Mouse (Mus musculus) stomach, embryonic 16.5 days (tissue): Measurements from ENCODE around the gene Zc3h12a. TPM values are rescaled to one million over a fixed set of nuclear protein-coding genes. Genes with fewer than 3 reads are reported as not detected.
A peak's percentile ranks its signal among the peaks of the same experiment; 100 is the strongest.

Source experiments
- ATAC-seq: fragments of 200-750 bp; cut with Nextera tagmentation; 2 replicates; pipeline ENCODE4 v1.8.0; 2017; ENCODE audit warnings: moderate number of reproducible peaks, moderate TSS enrichment; ENCODE audit not compliant: insufficient read depth, low FRiP score
- H3K27ac ChIP-seq: fragments of 300-500 bp; sonication (generic); 2 replicates; pipeline ENCODE4 v1.5.1; 2014; ENCODE audit warnings: low read length
- H3K27me3 ChIP-seq: fragments of 300-500 bp; sonication (generic); 2 replicates; pipeline ENCODE4 v1.6.1; 2014; ENCODE audit warnings: low read length, control low read depth, mixed read lengths; ENCODE audit not compliant: control insufficient read depth, insufficient read depth
- H3K36me3 ChIP-seq: fragments of 300-500 bp; sonication (generic); 2 replicates; pipeline ENCODE4 v1.6.1; 2014; ENCODE audit warnings: low read length; ENCODE audit not compliant: control insufficient read depth, insufficient read depth
- H3K4me1 ChIP-seq: fragments of 300-500 bp; sonication (generic); 2 replicates; pipeline ENCODE4 v1.6.1; 2014; ENCODE audit warnings: low read length, control low read depth, mixed read lengths; ENCODE audit not compliant: control insufficient read depth, insufficient read depth
- H3K4me2 ChIP-seq: fragments of 300-500 bp; sonication (generic); 2 replicates; pipeline ENCODE4 v1.6.1; 2014; ENCODE audit warnings: low read depth, low read length, mixed read lengths
- H3K4me3 ChIP-seq: fragments of 300-500 bp; sonication (generic); replicated peaks from 2 replicates; pipeline ENCODE4 v1.5.1; 2014; ENCODE audit warnings: mild to moderate bottlenecking, low read length
- H3K9ac ChIP-seq: fragments of 300-500 bp; sonication (generic); 2 replicates; pipeline ENCODE4 v1.6.1; 2014; ENCODE audit warnings: low read length
- H3K9me3 ChIP-seq: fragments of 300-500 bp; sonication (generic); replicated peaks from 2 replicates; pipeline ENCODE4 v1.6.1; 2016; ENCODE audit warnings: low read length, control low read depth; ENCODE audit not compliant: control insufficient read depth
- WGBS: fragments of 180-500 bp; shearing (Covaris S2); extraction: QIAGEN DNeasy Blood & Tissue Kit; methylation state at CpG from one replicate; pipeline ENCODE4 v1.1.7; 2014; 5-methylcytosine and 5-hydroxymethylcytosine counted together
- polyA plus RNA-seq: library from polyadenylated mRNA; unstranded; fragments of >200 nt; fragmentation: Nextera tagmentation; extraction: Ambion mirVana; gene quantifications from 2 replicates; pipeline ENCODE4 v1.2.1, GENCODE M21; 2015

Gene Zc3h12a
- polyA plus RNA-seq, 1 experiment from 2014 or later, result 1.6 TPM

DNA sequence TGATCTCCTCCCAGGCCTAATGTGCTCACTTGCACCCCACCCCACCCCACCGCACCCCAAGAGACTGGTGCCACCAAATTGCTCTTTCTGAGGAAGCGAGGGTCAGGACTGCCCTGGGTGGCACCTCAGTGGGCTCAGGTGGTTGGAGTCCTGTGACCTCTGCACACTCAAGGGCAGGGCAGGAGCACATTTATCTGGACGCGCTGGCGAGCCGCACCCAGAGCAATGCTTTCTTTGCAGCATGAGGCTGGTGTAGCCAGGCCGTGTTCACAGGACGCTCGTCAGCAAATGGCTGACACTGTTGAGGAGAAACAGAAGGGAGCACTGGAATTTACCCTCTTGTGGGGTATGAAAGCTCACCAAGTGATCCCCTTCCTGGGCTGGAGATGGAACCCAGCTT lies 22.3 kb downstream of the Zc3h12a start:
- Histone ChIP-seq H3K4me1 (no peaks in the 10 kb centered on the region), H3K9me3 (no peaks in the 10 kb centered on the region), H3K27ac (no peak overlapping the region), H3K36me3 (0 out of 2 replicates have a peak, but pooled peaks cover 4% of the 10 kb centered on the region), H3K4me3 (no peak overlapping the region), H3K9ac (no peak overlapping the region), H3K27me3 (no peaks in the 10 kb centered on the region), H3K4me2 (no peak overlapping the region)
- no peak for ATAC-seq
- WGBS, result 82% methylated on average over 9 of the region's 9 CpGs

GRCm38 (mm10) chr4:125101334-125101733 lies 26.3 kb downstream of the Zc3h12a start:
- Histone ChIP-seq H3K27ac (no peak overlapping the region), H3K9ac (no peak overlapping the region), H3K4me3 (no peak overlapping the region), H3K27me3 (no peaks in the 10 kb centered on the region), H3K4me2 (no peak overlapping the region), H3K4me1 (no peaks in the 10 kb centered on the region), H3K9me3 (no peaks in the 10 kb centered on the region), H3K36me3 (0 out of 2 replicates have a peak, but pooled peaks cover 4% of the 10 kb centered on the region)
- no peak for ATAC-seq
- WGBS, result 77% methylated on average over 13 of the region's 13 CpGs

DNA sequence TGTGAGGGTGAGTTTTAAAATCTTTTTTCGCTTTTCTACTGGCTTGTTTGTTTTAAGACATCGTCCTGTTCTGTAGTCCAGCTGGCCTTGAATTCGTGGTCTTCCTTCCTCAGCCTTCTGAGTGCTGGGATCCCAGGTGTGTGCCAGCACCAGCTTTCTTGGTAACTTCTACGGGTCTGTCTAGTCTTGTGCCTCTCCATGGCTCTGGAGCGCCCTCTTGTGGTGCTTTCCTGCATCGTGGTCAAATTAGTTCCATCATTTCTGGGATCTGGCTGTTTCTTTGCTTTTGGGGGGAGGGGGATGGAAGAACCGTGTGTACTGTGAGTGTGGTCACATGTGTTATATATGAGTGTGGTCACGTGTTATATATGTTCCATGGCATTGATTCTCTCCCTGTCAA lies 28.2 kb downstream of the Zc3h12a start:
- ATAC-seq, result peak; percentile 58; the same call in 1 of the 2 replicates
- H3K4me2 ChIP-seq, result no peak overlapping the region
- no peaks in the 10 kb centered on the region for H3K9me3 ChIP-seq
- no peak overlapping the region for H3K4me3 ChIP-seq
- 5% methylated on average over 8 of the region's 8 CpGs for WGBS
- H3K4me1 ChIP-seq, result no peaks in the 10 kb centered on the region
- H3K9ac ChIP-seq, result no peak overlapping the region
- H3K27ac ChIP-seq, result no peak overlapping the region
- no peaks in the 10 kb centered on the region for H3K27me3 ChIP-seq
- H3K36me3 ChIP-seq, result no peaks in the 10 kb centered on the region

DNA sequence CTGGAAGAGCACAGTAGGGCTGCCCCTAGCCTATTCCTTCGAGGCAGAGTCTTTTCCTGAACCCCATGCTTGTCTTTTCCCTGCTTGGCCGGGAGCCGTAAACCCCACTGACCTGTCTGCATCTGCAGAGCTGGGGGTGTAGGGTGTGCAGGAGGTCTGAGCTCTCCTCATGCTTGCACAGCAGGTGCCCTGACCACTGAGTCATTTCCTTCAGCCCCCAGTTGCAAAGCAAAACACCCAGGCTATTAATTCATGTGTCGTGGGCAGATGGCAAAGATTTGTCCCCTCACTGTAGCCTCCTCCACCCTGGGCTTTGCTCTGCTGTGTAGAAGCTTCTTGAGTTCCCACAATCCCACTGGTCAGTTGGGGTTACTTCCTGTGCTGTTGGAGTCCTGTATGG lies 30.2 kb downstream of the Zc3h12a start:
- 83% methylated on average over 4 of the region's 4 CpGs for WGBS
- no peaks in the 10 kb centered on the region for H3K36me3 ChIP-seq
- H3K9me3 ChIP-seq, result no peaks in the 10 kb centered on the region
- no peak overlapping the region for H3K4me3 ChIP-seq
- H3K9ac ChIP-seq, result no peak overlapping the region
- ATAC-seq, result no peak
- no peaks in the 10 kb centered on the region for H3K4me1 ChIP-seq
- no peaks in the 10 kb centered on the region for H3K27me3 ChIP-seq
- no peak overlapping the region for H3K27ac ChIP-seq
- H3K4me2 ChIP-seq, result no peak overlapping the region

- H3K27me3 ChIP-seq, result no peaks in the 10 kb centered on the region
- H3K36me3 ChIP-seq, result no peaks in the 10 kb centered on the region
- H3K4me3 ChIP-seq, result no peak overlapping the region
- 82% methylated on average over 5 of the region's 5 CpGs for WGBS
- no peak overlapping the region for H3K9ac ChIP-seq
- H3K4me2 ChIP-seq, result no peak overlapping the region
- H3K9me3 ChIP-seq, result no peaks in the 10 kb centered on the region
- H3K4me1 ChIP-seq, result no peaks in the 10 kb centered on the region
- no peak for ATAC-seq
- no peak overlapping the region for H3K27ac ChIP-seq
Observed at GRCm38 (mm10) chr4:125096066-125096465, 31.6 kb downstream of the Zc3h12a start.

DNA sequence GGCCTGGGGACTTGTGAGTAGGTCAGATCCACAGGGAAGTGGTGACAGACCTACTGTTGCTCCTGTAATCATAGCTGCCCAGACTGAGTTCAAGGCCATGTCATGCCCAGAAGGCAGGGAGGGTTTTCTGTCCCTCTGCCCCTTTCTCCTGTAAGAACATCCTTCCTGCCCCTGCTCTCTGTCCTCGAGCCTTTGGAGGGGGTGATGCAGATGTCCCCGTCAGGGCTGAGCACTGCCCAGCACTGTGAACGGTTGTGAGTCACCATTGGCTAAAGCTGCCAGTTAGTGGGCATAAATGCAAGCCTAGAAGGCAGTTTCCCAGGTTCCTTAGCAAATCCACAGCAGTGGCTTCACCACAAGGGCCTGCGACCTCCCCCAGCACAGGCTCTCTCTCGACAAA lies 34.6 kb downstream of the Zc3h12a start:
- Histone ChIP-seq H3K4me1 (no peaks in the 10 kb centered on the region), H3K27ac (no peak overlapping the region), H3K27me3 (no peaks in the 10 kb centered on the region), H3K36me3 (peaks cover 6% of the 10 kb centered on the region; the same call in 1 of the 2 replicates), H3K9me3 (no peaks in the 10 kb centered on the region), H3K4me3 (no peak overlapping the region), H3K9ac (no peak overlapping the region), H3K4me2 (no peak overlapping the region)
- no peak; the same call in 1 of the 2 replicates for ATAC-seq
- 86% methylated on average over 5 of the region's 5 CpGs for WGBS

DNA sequence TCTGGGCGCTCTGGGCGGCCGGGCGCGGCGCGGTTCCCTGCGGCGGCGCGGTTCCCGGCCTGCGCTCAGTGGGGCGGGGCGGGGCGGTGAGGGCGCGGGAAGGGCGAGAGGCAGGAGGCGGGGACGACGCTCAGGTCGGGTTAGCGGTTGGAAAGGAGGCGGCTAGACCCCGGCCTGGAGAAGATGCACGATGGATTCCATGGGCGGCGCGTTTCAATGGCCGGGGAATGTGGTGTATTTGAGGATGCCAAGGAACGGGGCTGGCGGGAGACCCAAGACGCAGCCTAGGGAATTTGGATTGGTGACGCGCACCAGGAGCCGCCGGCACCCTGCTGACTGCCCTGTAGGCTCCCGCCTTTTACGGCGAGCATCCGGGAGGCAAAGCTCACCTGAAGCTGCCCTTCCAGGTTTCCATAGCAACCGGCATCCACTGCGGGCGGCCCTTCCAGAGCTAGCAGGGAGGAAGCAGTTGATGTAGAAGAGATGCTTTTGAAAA lies 42.2 kb downstream of the Zc3h12a start:
- H3K4me3 ChIP-seq, result peak overlapping the region; percentile 85
- peak; percentile 94 for ATAC-seq
- H3K9ac ChIP-seq, result peak overlapping the region; percentile 97
- no peaks in the 10 kb centered on the region for H3K9me3 ChIP-seq
- H3K4me1 ChIP-seq, result peaks cover 11% of the 10 kb centered on the region; the same call in 1 of the 2 replicates
- H3K36me3 ChIP-seq, result peaks cover 5% of the 10 kb centered on the region; the same call in 1 of the 2 replicates
- H3K27ac ChIP-seq, result peak overlapping the region; percentile 98
- peak overlapping the region; percentile 87 for H3K4me2 ChIP-seq
- WGBS, result under 1% methylated on average over 45 of the region's 45 CpGs
- H3K27me3 ChIP-seq, result no peaks in the 10 kb centered on the region

GRCm38 (mm10) chr4:125084403-125085345 lies 43.0 kb downstream of the Zc3h12a start, which contains the start of gene Meaf6:
Gene Meaf6 (plus strand): TSS chr4:125085134.
- peak; percentile 90 for ATAC-seq
- Histone ChIP-seq H3K36me3 (0 out of 2 replicates have a peak, but pooled peaks cover 3% of the 10 kb centered on the region), H3K9me3 (no peaks in the 10 kb centered on the region), H3K4me3 (peak within 1 kb of the TSS; percentile 85), H3K4me1 (peaks cover 11% of the 10 kb centered on the region; the same call in 1 of the 2 replicates), H3K27ac (peak within 1 kb of the TSS; percentile 98), H3K4me2 (peak within 1 kb of the TSS; percentile 87), H3K9ac (peak within 1 kb of the TSS; percentile 97), H3K27me3 (no peaks in the 10 kb centered on the region)
- 1% methylated on average over 63 of the region's 63 CpGs for WGBS

- no peak for ATAC-seq
- WGBS, result 81% methylated on average over 2 of the region's 2 CpGs
- Histone ChIP-seq H3K4me1 (no peaks in the 10 kb centered on the region), H3K9ac (no peak overlapping the region), H3K9me3 (no peaks in the 10 kb centered on the region), H3K36me3 (peaks cover 8% of the 10 kb centered on the region; the same call in 1 of the 2 replicates), H3K4me2 (no peak overlapping the region), H3K4me3 (no peak overlapping the region), H3K27me3 (no peaks in the 10 kb centered on the region), H3K27ac (no peak overlapping the region)
Observed at GRCm38 (mm10) chr4:125078698-125079097, 48.9 kb downstream of the Zc3h12a start.
